ENCODE assay signal across 7 mouse cellular contexts in the genomic region with DNA sequence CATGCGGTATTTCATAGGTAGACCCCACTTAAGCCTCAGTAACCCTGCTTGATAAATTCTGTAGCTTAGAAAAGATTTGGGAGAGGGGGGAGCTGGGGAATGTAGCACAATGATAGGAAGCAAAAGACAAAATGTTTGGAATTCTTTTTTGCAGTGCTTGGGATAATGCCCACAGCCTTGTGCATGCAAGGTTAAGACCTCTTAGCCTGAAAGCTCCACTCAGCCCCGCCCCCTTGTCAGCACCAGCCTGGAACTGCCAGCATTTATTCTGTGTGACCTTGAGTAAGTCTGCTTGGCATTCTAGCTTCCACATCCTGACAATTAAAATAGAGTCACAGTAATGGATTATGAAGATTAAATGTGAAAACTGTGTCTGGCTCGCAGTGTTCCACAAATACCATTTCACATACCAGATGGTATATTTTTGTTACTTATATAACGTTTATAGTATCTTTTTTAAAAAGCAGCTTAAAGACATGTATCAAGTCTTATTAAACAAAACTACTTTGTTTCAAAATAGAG.
DNase-seq lines count a peak whose midpoint lies in the region.

No protein-coding gene starts in this region.

- peak; percentile 66 for DNase-seq in ovary, postnatal 36 days (ENCODE audit: low spot score)
- no peak for DNase-seq in ovary, postnatal 14 days (ENCODE audit: low spot score)
- peak; percentile 57 for DNase-seq in embryo, embryonic 10.5 days (ENCODE audit: low spot score)
- peak; percentile 64 to 78 for DNase-seq in kidney, adult 8-10 months
- DNase-seq in urinary bladder, adult 18-20 months (ENCODE audit: low spot score in 2 of 2): no peak
- DNase-seq in layer of hippocampus, adult 9-10 months (ENCODE audit: low spot score): no peak
- no peak for DNase-seq in cerebellum, postnatal 14 days

Comparison
In these comparisons a context has a peak if more than half of its experiments do, and no peak if none do; other contexts are left out.
1. DNase-seq: peak in ovary, postnatal 36 days (single experiment), embryo, embryonic 10.5 days (single experiment) and kidney, adult 8-10 months (2 of 2); none in ovary, postnatal 14 days (single experiment), urinary bladder, adult 18-20 months (0 of 2), layer of hippocampus, adult 9-10 months (single experiment) and cerebellum, postnatal 14 days (0 of 2).